In genomic region chr12:98900881-98901801, GRCm38 (mm10) we compare ENCODE assay signal across 7 mouse cellular contexts. TPM values are rescaled to one million over a fixed set of nuclear protein-coding genes. Genes with fewer than 3 reads are reported as not detected.
DNase-seq lines count a peak whose midpoint lies in the region; ATAC-seq lines count a peak whose summit lies in the region.

Gene Eml5 (minus strand): TSS chr12:98901484.

- intact Hi-C loops in gastrocnemius, postnatal 36 days (cut with DNase I) = no loop called here
- intact Hi-C loops in left cerebral cortex, postnatal 4 days (cut with DNase I) = no loop called here

- H3K4me3 ChIP-seq in intestine, embryonic 16.5 days (ENCODE audit: low read length) = peak within 1 kb of the TSS; percentile 75
- H3K4me3 ChIP-seq in midbrain, embryonic 11.5 days (ENCODE audit: low read depth, low read length) = peak within 1 kb of the TSS; percentile 93

- 0 out of 2 replicates have a peak, but pooled peaks cover 8% of the 10 kb centered on the region for H3K27me3 ChIP-seq in intestine, embryonic 16.5 days (replicated peaks; ENCODE audit: control insufficient read depth, insufficient read depth, low read length)
- no peaks in the 10 kb centered on the region for H3K27me3 ChIP-seq in midbrain, embryonic 11.5 days (ENCODE audit: control insufficient read depth, insufficient read depth, low read length)

- peak; percentile 95 for ATAC-seq in intestine, embryonic 16.5 days
- ATAC-seq in midbrain, embryonic 11.5 days (ENCODE audit: low FRiP score) = peak; percentile 92

- H3K9ac ChIP-seq in intestine, embryonic 16.5 days (ENCODE audit: low read depth, low read length) = peak within 1 kb of the TSS; percentile 69
- peak within 1 kb of the TSS; percentile 85 for H3K9ac ChIP-seq in midbrain, embryonic 11.5 days (ENCODE audit: low read length)

- no peak within 1 kb of the TSS for H3K27ac ChIP-seq in intestine, embryonic 16.5 days (ENCODE audit: low read length)
- H3K27ac ChIP-seq in midbrain, embryonic 11.5 days (ENCODE audit: low read depth, low read length) = peak within 1 kb of the TSS; percentile 82

- H3K4me1 ChIP-seq in intestine, embryonic 16.5 days (ENCODE audit: control insufficient read depth, insufficient read depth, low read length) = 0 out of 2 replicates have a peak, but pooled peaks cover 3% of the 10 kb centered on the region
- H3K4me1 ChIP-seq in midbrain, embryonic 11.5 days (ENCODE audit: control insufficient read depth, insufficient read depth, low read length) = peaks cover 10% of the 10 kb centered on the region

- no peaks in the 10 kb centered on the region for H3K9me3 ChIP-seq in intestine, embryonic 16.5 days (ENCODE audit: control insufficient read depth, low read length)
- no peaks in the 10 kb centered on the region for H3K9me3 ChIP-seq in midbrain, embryonic 11.5 days (ENCODE audit: control insufficient read depth, low read length)

- H3K4me2 ChIP-seq in intestine, embryonic 16.5 days (ENCODE audit: low read depth, low read length) = peak within 1 kb of the TSS; percentile 97
- H3K4me2 ChIP-seq in midbrain, embryonic 11.5 days = peak within 1 kb of the TSS; percentile 57

- DNase-seq in adrenal gland, adult 8-10 months = peak; percentile 60
- DNase-seq in embryo, embryonic 11 days = peak; percentile 92
- DNase-seq in gastrocnemius, postnatal 36 days = peak; percentile 61 to 62
- peak; percentile 91 for DNase-seq in left cerebral cortex, postnatal 4 days
- DNase-seq in midbrain, embryonic 11.5 days (ENCODE audit: low spot score, missing footprints) = peak; percentile 99
- peak; percentile 55 for DNase-seq in skeletal muscle tissue, adult 2 months (ENCODE audit: low read depth, low spot score)

- H3K36me3 ChIP-seq in intestine, embryonic 16.5 days (ENCODE audit: control insufficient read depth, insufficient read depth, low read length) = no peaks in the 10 kb centered on the region
- H3K36me3 ChIP-seq in midbrain, embryonic 11.5 days (ENCODE audit: control insufficient read depth, insufficient read depth, low read length) = no peaks in the 10 kb centered on the region

- 1% methylated on average over 84 of the region's 101 CpGs for WGBS in intestine, embryonic 16.5 days
- under 1% methylated on average over 65 of the region's 101 CpGs for WGBS in midbrain, embryonic 11.5 days

RNA-seq across cellular contexts. Expression of gene Eml5, which starts in this region (rescaled TPM):
- total RNA-seq in adrenal gland, adult 8-10 months (2022) = 10 to 100 TPM; 26.2 to 62.4 (median 41.2) TPM
- total RNA-seq in gastrocnemius, postnatal 36 days (2021) = 1 to 10 TPM; 1.8 to 2.2 TPM
- 4.9 and 5.1 TPM in 2 replicates for polyA plus RNA-seq in intestine, embryonic 16.5 days (2015; fragmentation: Nextera tagmentation; extraction: Ambion mirVana)
- 10 to 100 TPM; 66.5 to 67.7 TPM for total RNA-seq in left cerebral cortex, postnatal 4 days (2021)
- polyA plus RNA-seq in midbrain, embryonic 11.5 days (2014; fragmentation: Nextera tagmentation; extraction: Ambion mirVana) = 22.0 and 23.2 TPM in 2 replicates

Comparison
In these comparisons a context has a peak if more than half of its experiments do, and no peak if none do; other contexts are left out.
1. RNA of gene Eml5 (total RNA-seq): 66.5 to 67.7 TPM in left cerebral cortex, postnatal 4 days and 26.2 to 62.4 TPM in adrenal gland, adult 8-10 months; 1.8 to 2.2 TPM in gastrocnemius, postnatal 36 days; every median in the first group is over 4 times any median in the second.
2. Peak in every context shown above with its lines, with median percentiles within 50 percentile points of each other: DNase-seq.